Mouse (Mus musculus): ENCODE measurements around the gene Rpp14.
"Not testable (repeated sequence)": the region's sequence is repeated elsewhere in the genome, so short reads cannot be mapped to it uniquely, and the experiment has no call there.

Rpp14 gene

GRCm38 (mm10) chr14:8111545-8111944 lies 31.4 kb downstream of the Rpp14 start:
- in situ Hi-C loops (cut with MboI, MseI) = no loop called here

GRCm38 (mm10) chr14:8112036-8112435 lies 31.9 kb downstream of the Rpp14 start:
- in situ Hi-C loops (cut with MboI, MseI) = no loop called here

- in situ Hi-C loops (cut with MboI, MseI) = no loop called here
These were observed 33.4 kb downstream of the Rpp14 start for GRCm38 (mm10) chr14:8113616-8114015.

GRCm38 (mm10) chr14:8114306-8114705 lies 34.1 kb downstream of the Rpp14 start:
- in situ Hi-C loops (cut with MboI, MseI) = no loop called here

GRCm38 (mm10) chr14:8114756-8115155 lies 34.6 kb downstream of the Rpp14 start:
- in situ Hi-C loops (cut with MboI, MseI) = no loop called here

- in situ Hi-C loops (cut with MboI, MseI) = no loop called here
These were observed 35.6 kb downstream of the Rpp14 start for GRCm38 (mm10) chr14:8115772-8116171.

- in situ Hi-C loops (cut with MboI, MseI) = no loop called here
These were observed 37.2 kb downstream of the Rpp14 start for GRCm38 (mm10) chr14:8117371-8117770.

- in situ Hi-C loops (cut with MboI, MseI) = no loop called here
These were observed 39.3 kb downstream of the Rpp14 start for GRCm38 (mm10) chr14:8119454-8119853.

- in situ Hi-C loops (cut with MboI, MseI) = no loop called here
These were observed 39.7 kb downstream of the Rpp14 start for GRCm38 (mm10) chr14:8119904-8120303.

GRCm38 (mm10) chr14:8123141-8123540 lies 43.0 kb downstream of the Rpp14 start:
- in situ Hi-C loops (cut with MboI, MseI) = no loop called here

- in situ Hi-C loops (cut with MboI, MseI) = not testable (repeated sequence)
These were observed 43.4 kb downstream of the Rpp14 start for GRCm38 (mm10) chr14:8123611-8124010.

- in situ Hi-C loops (cut with MboI, MseI) = no loop called here
These were observed 44.1 kb downstream of the Rpp14 start for GRCm38 (mm10) chr14:8124046-8124881.

- in situ Hi-C loops (cut with MboI, MseI) = no loop called here
These were observed 47.8 kb downstream of the Rpp14 start for GRCm38 (mm10) chr14:8127971-8128370.

GRCm38 (mm10) chr14:8132789-8133188 lies 52.6 kb downstream of the Rpp14 start:
- in situ Hi-C loops (cut with MboI, MseI) = no loop called here

GRCm38 (mm10) chr14:8134234-8134633 lies 54.1 kb downstream of the Rpp14 start:
- in situ Hi-C loops (cut with MboI, MseI) = no loop called here

GRCm38 (mm10) chr14:8135130-8135529 lies 55.0 kb downstream of the Rpp14 start:
- in situ Hi-C loops (cut with MboI, MseI) = no loop called here

GRCm38 (mm10) chr14:8139724-8140710 lies 59.9 kb downstream of the Rpp14 start:
- in situ Hi-C loops (cut with MboI, MseI) = no loop called here

GRCm38 (mm10) chr14:8141131-8141530 lies 61.0 kb downstream of the Rpp14 start:
- in situ Hi-C loops (cut with MboI, MseI) = no loop called here

Data from T-helper 17 cell (primary cell).